Mouse (Mus musculus) MEL (cell line): Measurements from ENCODE around the gene Cep41. TPM values are rescaled to one million over a fixed set of nuclear protein-coding genes. Genes with fewer than 3 reads are reported as not detected.

ENCODE experiments used
- DNase-seq: peaks from one replicate; pipeline ENCODE4 v3.0.0; 2011; ENCODE audit warnings: low read depth, low spot score
- H3K27ac ChIP-seq: 2 replicates; pipeline ENCODE4 v1.5.1; 2012; ENCODE audit warnings: low read depth, mild to moderate bottlenecking, control low read depth, low read length, moderate library complexity; ENCODE audit not compliant: control insufficient read depth
- H3K27me3 ChIP-seq, 2 experiments: fragments of 150-350 bp in 1 of 2; sonication (generic) in 1 of 2; 2 replicates each; pipeline ENCODE4 v1.6.1; 2012; ENCODE audit warnings: low read length in 2 of 2, mild to moderate bottlenecking in 2 of 2, improper control_type of control experiment in 1 of 2, moderate library complexity in 1 of 2; ENCODE audit not compliant: insufficient read depth in 2 of 2, control insufficient read depth in 1 of 2
- H3K36me3 ChIP-seq, 2 experiments: 2 replicates each; pipeline ENCODE4 v1.6.1; 2012 to 2014; ENCODE audit warnings: low read length in 2 of 2, improper control_type of control experiment in 1 of 2, inconsistent platforms in 1 of 2, mild to moderate bottlenecking in 1 of 2; ENCODE audit not compliant: insufficient read depth in 2 of 2, control insufficient read depth in 1 of 2
- H3K4me1 ChIP-seq, 2 experiments: fragments of 150-350 bp in 1 of 2; sonication (generic) in 1 of 2; 2 replicates each; pipeline ENCODE4 v1.6.1; 2012; ENCODE audit warnings: low read length in 2 of 2, improper control_type of control experiment in 1 of 2, mild to moderate bottlenecking in 1 of 2; ENCODE audit not compliant: insufficient read depth in 2 of 2, control insufficient read depth in 1 of 2
- H3K4me3 ChIP-seq, 2 experiments: fragments of 150-350 bp in 1 of 2; sonication (generic) in 1 of 2; 2 replicates each; pipeline ENCODE4 v1.5.1; 2012; ENCODE audit warnings: low read depth in 2 of 2, low read length in 2 of 2, mild to moderate bottlenecking in 2 of 2, moderate library complexity in 2 of 2, control low read depth in 1 of 2, improper control_type of control experiment in 1 of 2; ENCODE audit not compliant: control insufficient read depth in 1 of 2, insufficient read depth in 1 of 2
- H3K79me2 ChIP-seq: 2 replicates; pipeline ENCODE4 v1.6.1; 2012; ENCODE audit warnings: mild to moderate bottlenecking, low read length, moderate library complexity; ENCODE audit not compliant: control insufficient read depth, poor library complexity, insufficient read depth
- H3K9ac ChIP-seq: 2 replicates; pipeline ENCODE4 v1.6.1; 2012; ENCODE audit warnings: low read depth, mild to moderate bottlenecking, control low read depth, low read length, moderate library complexity; ENCODE audit not compliant: control insufficient read depth, poor library complexity, severe bottlenecking
- H3K9me3 ChIP-seq: fragments of 150-350 bp; sonication (generic); replicated peaks from 2 replicates; pipeline ENCODE4 v1.6.1; 2012; ENCODE audit warnings: mild to moderate bottlenecking, low read length, improper control_type of control experiment, moderate library complexity; ENCODE audit not compliant: insufficient read depth
- BHLHE40 ChIP-seq: IDR thresholded peaks from 2 replicates; pipeline ENCODE4 v1.6.1; 2012; ENCODE audit warnings: low read depth, mild to moderate bottlenecking, inconsistent platforms, low read length, improper control_type of control experiment, borderline replicate concordance
- CHD2 ChIP-seq: IDR thresholded peaks from 2 replicates; pipeline ENCODE4 v1.6.1; 2011; ENCODE audit warnings: low read length, improper control_type of control experiment
- CTCF ChIP-seq, 3 experiments: IDR thresholded peaks in 2 of 3; conservative IDR thresholded peaks in 1 of 3; 2 replicates each; pipeline ENCODE4 v1.5.1; 2011 to 2012; ENCODE audit warnings: low read length in 3 of 3, low read depth in 2 of 3, mild to moderate bottlenecking in 2 of 3, improper control_type of control experiment in 1 of 3, inconsistent platforms in 1 of 3, mixed read lengths in 1 of 3, moderate library complexity in 1 of 3; ENCODE audit not compliant: control insufficient read depth in 1 of 3, insufficient read depth in 1 of 3, poor library complexity in 1 of 3, severe bottlenecking in 1 of 3
- E2F4 ChIP-seq: IDR thresholded peaks from 2 replicates; pipeline ENCODE4 v1.6.1; 2011; ENCODE audit warnings: low read depth, low read length, improper control_type of control experiment, borderline replicate concordance
- ELF1 ChIP-seq: IDR thresholded peaks from 2 replicates; pipeline ENCODE4 v1.6.1; 2014; ENCODE audit warnings: low read depth, mild to moderate bottlenecking, inconsistent platforms, low read length, improper control_type of control experiment, moderate library complexity
- ETS1 ChIP-seq: IDR thresholded peaks from 2 replicates; pipeline ENCODE4 v1.6.1; 2012; ENCODE audit warnings: low read depth, mild to moderate bottlenecking, inconsistent platforms, low read length, improper control_type of control experiment, moderate library complexity
- GATA1 ChIP-seq: IDR thresholded peaks from 2 replicates; pipeline ENCODE4 v1.6.1; 2011; ENCODE audit warnings: low read depth, low read length, improper control_type of control experiment
- HCFC1 ChIP-seq: IDR thresholded peaks from 2 replicates; pipeline ENCODE4 v1.6.1; 2012; ENCODE audit warnings: low read depth, mild to moderate bottlenecking, inconsistent platforms, low read length, improper control_type of control experiment, moderate library complexity
- MAX ChIP-seq: IDR thresholded peaks from 2 replicates; pipeline ENCODE4 v1.6.1; 2011; ENCODE audit warnings: low read length, improper control_type of control experiment
- MAZ ChIP-seq: IDR thresholded peaks from 2 replicates; pipeline ENCODE4 v1.6.1; 2012; ENCODE audit warnings: low read depth, mild to moderate bottlenecking, inconsistent platforms, low read length, improper control_type of control experiment
- MXI1 ChIP-seq: IDR thresholded peaks from 2 replicates; pipeline ENCODE4 v1.6.1; 2011; ENCODE audit warnings: mild to moderate bottlenecking, low read depth, low read length, improper control_type of control experiment
- MYC ChIP-seq: IDR thresholded peaks from 2 replicates; pipeline ENCODE4 v1.6.1; 2011; ENCODE audit warnings: low read depth, mild to moderate bottlenecking, low read length, improper control_type of control experiment, moderate library complexity
- NRF1 ChIP-seq: IDR thresholded peaks from 2 replicates; pipeline ENCODE4 v1.6.1; 2014; ENCODE audit warnings: low read depth, mild to moderate bottlenecking, inconsistent platforms, low read length, improper control_type of control experiment, moderate library complexity; ENCODE audit not compliant: poor library complexity, insufficient read depth, severe bottlenecking
- POLR2A ChIP-seq, 2 experiments: IDR thresholded peaks; 2 replicates each; pipeline ENCODE4 v1.6.1; 2011 to 2012; ENCODE audit warnings: low read length in 2 of 2, mild to moderate bottlenecking in 2 of 2, control low read depth in 1 of 2, improper control_type of control experiment in 1 of 2, low read depth in 1 of 2, moderate library complexity in 1 of 2; ENCODE audit not compliant: control insufficient read depth in 1 of 2, insufficient read depth in 1 of 2, poor library complexity in 1 of 2
- SIN3A ChIP-seq: IDR thresholded peaks from 2 replicates; pipeline ENCODE4 v1.6.1; 2012; ENCODE audit warnings: low read length, improper control_type of control experiment, inconsistent platforms
- TCF12 ChIP-seq: IDR thresholded peaks from 2 replicates; pipeline ENCODE4 v1.6.1; 2014; ENCODE audit warnings: low read depth, mild to moderate bottlenecking, inconsistent platforms, low read length, improper control_type of control experiment, moderate library complexity
- USF1 ChIP-seq: IDR thresholded peaks from 2 replicates; pipeline ENCODE4 v1.6.1; 2014; ENCODE audit warnings: low read depth, mild to moderate bottlenecking, inconsistent platforms, low read length, improper control_type of control experiment, moderate library complexity
- ZC3H11A ChIP-seq: IDR thresholded peaks from 2 replicates; pipeline ENCODE4 v1.6.1; 2012; ENCODE audit warnings: low read depth, mild to moderate bottlenecking, inconsistent platforms, low read length, improper control_type of control experiment
- ZKSCAN1 ChIP-seq: IDR thresholded peaks from 2 replicates; pipeline ENCODE4 v1.6.1; 2012; ENCODE audit warnings: low read depth, mild to moderate bottlenecking, inconsistent platforms, low read length, improper control_type of control experiment, moderate library complexity
- ZMIZ1 ChIP-seq: IDR thresholded peaks from 2 replicates; pipeline ENCODE4 v1.6.1; 2012; ENCODE audit warnings: low read depth, mild to moderate bottlenecking, inconsistent platforms, low read length, improper control_type of control experiment, moderate library complexity
- ZNF384 ChIP-seq: IDR thresholded peaks from 2 replicates; pipeline ENCODE4 v1.6.1; 2012; ENCODE audit warnings: low read depth, mild to moderate bottlenecking, inconsistent platforms, low read length, improper control_type of control experiment
- polyA plus RNA-seq, 2 experiments: library from polyadenylated mRNA; stranded (reverse) in 1 of 2; unstranded in 1 of 2; fragments of >175 nt in 1 of 2; fragments of >200 nt in 1 of 2; gene quantifications; 2 replicates each; pipeline versions ENCODE4 v1.2.1 to v1.2.4; 2012; ENCODE audit warnings: low replicate concordance in 2 of 2, low read depth in 1 of 2; ENCODE audit not compliant: insufficient read length in 2 of 2, insufficient read depth in 1 of 2, missing spikeins in 1 of 2
- total RNA-seq: library from RNA; depleted of rRNA; stranded (reverse); fragments of 300-350 nt; gene quantifications from 2 replicates; pipeline ENCODE4 v1.2.3, GENCODE M21; 2012; rRNA removed

The Cep41 gene
- total RNA-seq, result 9.2 and 9.8 TPM in 2 replicates
- polyA plus RNA-seq, result 10 to 100 TPM in 1 of 2 experiments, not detected in 1; 12.0 TPM

DNA sequence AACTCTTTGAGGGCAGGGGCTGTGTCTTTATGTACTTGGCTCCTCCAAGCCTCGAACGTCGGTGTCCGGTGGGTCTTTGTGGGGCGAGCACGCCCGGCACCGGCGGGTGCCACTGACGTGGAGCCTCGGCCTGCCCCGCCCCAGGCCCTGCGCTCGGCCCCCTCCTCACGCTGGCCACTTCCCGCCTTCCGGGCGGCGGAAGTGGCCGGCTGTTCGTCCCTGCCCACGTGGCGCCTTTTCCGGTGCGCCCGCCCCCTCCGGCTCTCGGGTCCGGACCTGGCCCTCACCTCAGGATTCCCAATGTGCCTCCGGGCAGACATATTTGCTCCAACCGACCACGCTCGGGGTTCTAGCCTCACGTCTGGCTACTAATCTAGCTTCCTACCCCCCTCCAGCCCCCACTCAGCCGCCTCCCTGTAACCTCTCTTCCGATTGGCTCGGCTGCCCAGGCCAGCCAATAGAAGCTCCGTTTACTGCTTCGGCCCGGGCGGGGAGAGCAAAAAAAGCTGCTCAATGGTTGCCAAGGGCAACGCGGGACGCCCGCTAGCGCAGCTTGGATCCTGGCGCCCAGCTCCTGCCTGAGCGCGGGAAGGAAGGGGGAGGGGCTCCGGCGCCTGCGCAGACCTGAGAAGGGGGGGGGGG lies at the start of gene Cep41:
TSS of gene Cep41 (minus strand) at position 400 of the 642 bp plus-strand sequence.
- Histone ChIP-seq H3K4me3 (peak within 1 kb of the TSS; percentile 66 to 91), H3K79me2 (peaks cover 5% of the 10 kb centered on the region; the same call in 1 of the 2 replicates), H3K4me1 (peaks cover 0 to 9% of the 10 kb centered on the region in 2 experiments; a peak in 3 of 4 replicates), H3K27ac (peak within 1 kb of the TSS; percentile 93), H3K36me3 (peaks cover 0 to 9% of the 10 kb centered on the region in 2 experiments; a peak in 2 of 4 replicates), H3K9ac (peak within 1 kb of the TSS; percentile 97), H3K9me3 (no peaks in the 10 kb centered on the region), H3K27me3 (no peaks in the 10 kb centered on the region; a peak in 3 of 4 replicates)
- peak; percentile 87 for TF ChIP-seq MXI1
- TF ChIP-seq TCF12, result peak; percentile 24; the same call in 1 of the 2 replicates
- TF ChIP-seq NRF1, result peak; percentile 77
- TF ChIP-seq CTCF (IDR thresholded peaks at IDR 0.05 in 2 of 3, conservative IDR thresholded peaks at IDR 0.05 in 1 of 3; ENCODE audit: control insufficient read depth in 1 of 3, insufficient read depth in 1 of 3, low read depth in 2 of 3, low read length in 3 of 3, poor library complexity in 1 of 3, severe bottlenecking in 1 of 3), result no peak
- TF ChIP-seq POLR2A (IDR thresholded peaks at IDR 0.05; ENCODE audit: control insufficient read depth in 1 of 2, insufficient read depth in 1 of 2, low read depth in 1 of 2, low read length in 2 of 2, poor library complexity in 1 of 2), result peak; percentile 59 to 62
- TF ChIP-seq ZNF384, result peak; percentile 96
- TF ChIP-seq CHD2, result peak; percentile 88
- TF ChIP-seq HCFC1, result peak; percentile 87
- TF ChIP-seq MAX, result peak; percentile 92
- TF ChIP-seq USF1, result peak; percentile 75
- TF ChIP-seq ETS1, result no peak
- peak; percentile 98 for TF ChIP-seq SIN3A
- TF ChIP-seq ZMIZ1, result 0 out of 2 replicates have a peak, but pooled peaks have one; percentile 44
- no peak for TF ChIP-seq ZC3H11A
- peak; percentile 82 for TF ChIP-seq MYC
- TF ChIP-seq GATA1, result no peak
- peak; percentile 26; the same call in 1 of the 2 replicates for TF ChIP-seq E2F4
- peak; percentile 58 for TF ChIP-seq ELF1
- no peak for TF ChIP-seq BHLHE40
- peak; percentile 99 for TF ChIP-seq MAZ
- TF ChIP-seq ZKSCAN1, result no peak
- DNase-seq, result peak; percentile 98
